Mouse (Mus musculus) liver, embryonic 14 days (tissue): ENCODE data around the gene Zfp977. TPM values are rescaled to one million over a fixed set of nuclear protein-coding genes. Genes with fewer than 3 reads are reported as not detected.

Experiments used
- polyA plus RNA-seq: library from polyadenylated mRNA; depleted of rRNA; stranded (reverse); fragments of >200 nt; gene quantifications from 2 replicates; pipeline ENCODE4 v1.2.3, GENCODE M21; 2012; rRNA removed

Zfp977 gene
- 0.12 and 0.14 TPM in 2 replicates for polyA plus RNA-seq

GRCm38 (mm10) chr7:42592413-42592812 lies at the start of gene Zfp977:
Gene Zfp977, minus strand, starts transcription at chr7:42592547.

GRCm38 (mm10) chr7:42578488-42578887 lies 13.9 kb downstream of the Zfp977 start, which contains the start of gene Gm21028:
Gene Gm21028, minus strand, starts transcription at chr7:42578588.

Other genes starting within 250 kb of the Zfp977 start
- not detected in 2 replicates for gene 4933421I07Rik, start 144.4 kb downstream of the Zfp977 start, polyA plus RNA-seq
- gene Zfp141, start 86.8 kb downstream of the Zfp977 start, polyA plus RNA-seq, result 3.3 and 4.0 TPM in 2 replicates
- gene Gm21028, start 14.0 kb downstream of the Zfp977 start, polyA plus RNA-seq, result not detected in 2 replicates
- gene Zfp976, start 50.0 kb upstream of the Zfp977 start, polyA plus RNA-seq, result 0.99 and 1.0 TPM in 2 replicates
- 0.92 and 0.96 TPM in 2 replicates for gene Zfp975, start 100.2 kb upstream of the Zfp977 start, polyA plus RNA-seq
- not detected in 2 replicates for gene Gm17067, start 134.5 kb upstream of the Zfp977 start, polyA plus RNA-seq
- not detected in 2 replicates for gene Vmn2r62, start 201.0 kb upstream of the Zfp977 start, polyA plus RNA-seq